25 mouse cellular contexts compared by ENCODE assay signal in genomic region chr8:74153914-74154540, GRCm38 (mm10).
DNase-seq lines count a peak whose midpoint lies in the region; ATAC-seq lines count a peak whose summit lies in the region.
"Had no signal": no experiment of that assay in that cellular context is flagged by ENCODE, and none has a peak within 500 bp of the region (broad histone marks: within the 10 kb centered on the region; RNA-seq: fewer than 3 reads in every experiment).

No protein-coding gene starts in this region.

- H3K27me3 ChIP-seq in hindbrain, embryonic 14.5 days (ENCODE audit: control insufficient read depth, insufficient read depth, low read length), result no peaks in the 10 kb centered on the region
- H3K27me3 ChIP-seq in hindbrain, embryonic 11.5 days (ENCODE audit: control insufficient read depth, insufficient read depth, low read length), result no peaks in the 10 kb centered on the region
- H3K27me3 ChIP-seq in neural tube, embryonic 14.5 days (ENCODE audit: control insufficient read depth, insufficient read depth, low read length), result no peaks in the 10 kb centered on the region
- no peaks in the 10 kb centered on the region for H3K27me3 ChIP-seq in midbrain, embryonic 15.5 days (replicated peaks)
- H3K27me3 ChIP-seq: kidney, embryonic 15.5 days; neural tube, embryonic 12.5 days had no signal

- H3K9me3 ChIP-seq in hindbrain, embryonic 14.5 days (ENCODE audit: control insufficient read depth, low read length), result no peaks in the 10 kb centered on the region
- no peaks in the 10 kb centered on the region for H3K9me3 ChIP-seq in hindbrain, embryonic 11.5 days (ENCODE audit: control insufficient read depth, low read length)
- H3K9me3 ChIP-seq in neural tube, embryonic 14.5 days (ENCODE audit: control insufficient read depth, low read length), result no peaks in the 10 kb centered on the region
- no peaks in the 10 kb centered on the region for H3K9me3 ChIP-seq in midbrain, embryonic 15.5 days
- H3K9me3 ChIP-seq: kidney, embryonic 15.5 days; neural tube, embryonic 12.5 days had no signal

- H3K36me3 ChIP-seq in hindbrain, embryonic 14.5 days (replicated peaks; ENCODE audit: control insufficient read depth, insufficient read depth), result no peaks in the 10 kb centered on the region
- H3K36me3 ChIP-seq in hindbrain, embryonic 11.5 days (ENCODE audit: control insufficient read depth, insufficient read depth, low read length), result no peaks in the 10 kb centered on the region
- H3K36me3 ChIP-seq in neural tube, embryonic 14.5 days (ENCODE audit: control insufficient read depth, insufficient read depth, low read length), result no peaks in the 10 kb centered on the region
- H3K36me3 ChIP-seq in midbrain, embryonic 15.5 days (replicated peaks), result no peaks in the 10 kb centered on the region
- H3K36me3 ChIP-seq: kidney, embryonic 15.5 days; neural tube, embryonic 12.5 days had no signal

- ATAC-seq in hindbrain, embryonic 14.5 days (ENCODE audit: low FRiP score), result peak; percentile 40; the same call in 1 of the 2 replicates
- ATAC-seq in hindbrain, embryonic 11.5 days (ENCODE audit: low FRiP score), result no peak
- ATAC-seq in neural tube, embryonic 14.5 days (ENCODE audit: low read depth), result 0 out of 2 replicates have a peak, but pooled peaks have one; percentile 17
- peak; percentile 88 for ATAC-seq in midbrain, embryonic 15.5 days (replicated peaks)
- ATAC-seq in inflammation-experienced regulatory T-cells, adult 6 months, result no peak

- no peaks in the 10 kb centered on the region for H3K4me1 ChIP-seq in hindbrain, embryonic 14.5 days (replicated peaks; ENCODE audit: control insufficient read depth, insufficient read depth, low read length)
- no peaks in the 10 kb centered on the region for H3K4me1 ChIP-seq in hindbrain, embryonic 11.5 days (replicated peaks; ENCODE audit: control insufficient read depth, insufficient read depth, low read length)
- H3K4me1 ChIP-seq in neural tube, embryonic 14.5 days (ENCODE audit: control insufficient read depth, insufficient read depth, low read length), result no peaks in the 10 kb centered on the region
- no peaks in the 10 kb centered on the region for H3K4me1 ChIP-seq in midbrain, embryonic 15.5 days
- H3K4me1 ChIP-seq: kidney, embryonic 15.5 days; neural tube, embryonic 12.5 days had no signal

- WGBS in hindbrain, embryonic 14.5 days, result 76% methylated on average over 3 of the region's 3 CpGs
- 91% methylated on average over 3 of the region's 3 CpGs for WGBS in hindbrain, embryonic 11.5 days
- 72% methylated on average over 3 of the region's 3 CpGs for WGBS in neural tube, embryonic 14.5 days
- WGBS in midbrain, embryonic 15.5 days, result 66% methylated on average over 3 of the region's 3 CpGs

- no peak overlapping the region for H3K4me3 ChIP-seq in hindbrain, embryonic 14.5 days (replicated peaks; ENCODE audit: low read length)
- H3K4me3 ChIP-seq in hindbrain, embryonic 11.5 days (ENCODE audit: low read depth, low read length), result no peak overlapping the region
- H3K4me3 ChIP-seq in neural tube, embryonic 14.5 days (ENCODE audit: low read depth, low read length), result no peak overlapping the region
- no peak overlapping the region for H3K4me3 ChIP-seq in midbrain, embryonic 15.5 days
- H3K4me3 ChIP-seq: gastrocnemius, adult 2 months; kidney, embryonic 15.5 days; neural tube, embryonic 12.5 days had no signal

- no peak for DNase-seq in hindbrain, embryonic 14.5 days (ENCODE audit: low spot score)
- DNase-seq in hindbrain, embryonic 11.5 days (ENCODE audit: low spot score), result no peak
- no peak for DNase-seq in neural tube, embryonic 10.5 days (ENCODE audit: extremely low spot score, low spot score)
- DNase-seq: adrenal gland, postnatal 25 days; B cell, adult 2 months; cerebellum, adult 11 months; cerebellum, adult 9-10 months; cerebellum, postnatal 36 days; gastrocnemius, adult 2 months; gastrocnemius, postnatal 36 days; heart, adult 18-20 months; heart, postnatal 4 days; kidney, adult 18-20 months; kidney, postnatal 25 days; liver; lung, embryonic 14.5 days; lung, postnatal 14 days; right cerebral cortex, postnatal 14 days had no signal

- no peak overlapping the region for H3K9ac ChIP-seq in hindbrain, embryonic 14.5 days
- no peak overlapping the region for H3K9ac ChIP-seq in hindbrain, embryonic 11.5 days (ENCODE audit: low read depth, low read length)
- no peak overlapping the region for H3K9ac ChIP-seq in neural tube, embryonic 14.5 days (replicated peaks; ENCODE audit: low read depth, low read length)
- H3K9ac ChIP-seq in midbrain, embryonic 15.5 days, result no peak overlapping the region
- H3K9ac ChIP-seq: kidney, embryonic 15.5 days; liver, embryonic 14.5 days; lung, embryonic 14.5 days; neural tube, embryonic 12.5 days had no signal

- no peak overlapping the region for H3K27ac ChIP-seq in hindbrain, embryonic 14.5 days
- H3K27ac ChIP-seq in hindbrain, embryonic 11.5 days (ENCODE audit: low read depth, low read length), result no peak overlapping the region
- H3K27ac ChIP-seq in neural tube, embryonic 14.5 days (ENCODE audit: low read depth, low read length), result no peak overlapping the region
- no peak overlapping the region for H3K27ac ChIP-seq in midbrain, embryonic 15.5 days
- H3K27ac ChIP-seq: gastrocnemius, adult 2 months; kidney, embryonic 15.5 days; liver, embryonic 14.5 days; neural tube, embryonic 12.5 days had no signal

- H3K4me2 ChIP-seq in hindbrain, embryonic 14.5 days (replicated peaks), result no peak overlapping the region
- no peak overlapping the region for H3K4me2 ChIP-seq in hindbrain, embryonic 11.5 days (replicated peaks; ENCODE audit: low read depth, low read length)
- no peak overlapping the region for H3K4me2 ChIP-seq in neural tube, embryonic 14.5 days (ENCODE audit: low read depth, low read length)
- no peak overlapping the region for H3K4me2 ChIP-seq in midbrain, embryonic 15.5 days
- H3K4me2 ChIP-seq: heart, embryonic 11.5 days; kidney, embryonic 15.5 days; lung, embryonic 14.5 days; neural tube, embryonic 12.5 days had no signal

Comparison
In these comparisons a context has a peak if more than half of its experiments do, and no peak if none do; other contexts are left out.
1. ATAC-seq: peak in hindbrain, embryonic 14.5 days (single experiment), neural tube, embryonic 14.5 days (single experiment) and midbrain, embryonic 15.5 days (single experiment); none in hindbrain, embryonic 11.5 days (single experiment) and inflammation-experienced regulatory T-cells, adult 6 months (single experiment).